Mouse (Mus musculus): Measurements from ENCODE around the gene Tmem59.
A peak's percentile ranks its signal among the peaks of the same experiment; 100 is the strongest.

The Tmem59 gene

DNA sequence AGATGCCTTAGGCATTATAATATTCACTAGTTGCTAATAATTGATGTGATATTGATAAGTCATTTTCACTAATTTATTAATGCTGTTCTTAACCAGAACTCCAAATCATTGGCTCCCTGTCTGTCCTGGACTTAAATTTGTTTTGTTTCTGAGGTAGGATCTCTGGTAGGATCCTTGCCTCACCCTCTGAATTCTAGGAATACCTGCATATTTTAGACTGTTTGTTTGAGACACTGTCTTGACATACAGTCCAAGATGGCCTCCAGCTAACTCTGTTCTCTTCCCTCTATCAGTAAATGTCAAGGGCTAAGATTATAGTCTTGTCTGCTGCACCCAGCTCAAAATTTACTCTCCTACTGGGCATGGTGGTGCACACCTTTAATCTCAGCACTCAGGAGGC is 2.5 kb downstream of the Tmem59 start:
- no peak for DNase-seq

DNA sequence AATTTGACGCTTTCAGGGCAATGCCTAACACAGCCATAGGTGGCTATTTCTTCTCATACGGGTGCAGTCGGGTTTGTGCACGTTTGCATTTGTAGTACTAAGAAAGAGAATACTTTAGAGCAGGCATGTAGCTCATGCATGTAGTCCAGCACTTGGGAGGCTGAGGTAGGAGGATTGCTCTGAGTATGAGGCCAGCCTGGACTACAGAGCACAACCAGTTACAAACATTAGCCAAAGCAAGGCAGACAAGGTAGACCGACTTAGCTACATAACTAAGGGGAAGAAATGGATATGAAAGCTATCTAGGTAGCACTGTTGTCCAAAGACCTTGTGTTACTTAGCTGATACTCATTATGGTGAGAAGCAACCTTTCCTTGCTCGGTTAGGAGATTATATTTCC is 3.7 kb downstream of the Tmem59 start:
- no peak for DNase-seq

DNA sequence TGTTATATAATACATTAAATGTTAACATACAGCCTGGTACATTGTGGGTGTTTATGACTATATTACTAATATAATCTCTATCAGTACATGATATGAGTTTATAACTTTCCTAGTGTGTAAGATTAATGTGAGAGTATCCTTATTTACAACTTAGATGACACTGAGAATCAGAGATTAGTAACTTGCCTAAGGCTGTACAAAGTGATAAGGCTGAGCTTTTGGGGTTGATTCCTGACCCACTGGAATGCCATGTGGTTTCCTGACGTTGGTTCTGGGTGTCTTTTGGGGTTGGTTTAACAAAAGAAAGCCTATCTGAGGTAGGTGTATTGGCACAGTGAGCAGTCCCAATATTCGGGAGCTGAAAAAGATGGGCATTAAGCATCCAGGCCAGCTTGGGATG is 4.6 kb downstream of the Tmem59 start:
- DNase-seq: no peak

DNA sequence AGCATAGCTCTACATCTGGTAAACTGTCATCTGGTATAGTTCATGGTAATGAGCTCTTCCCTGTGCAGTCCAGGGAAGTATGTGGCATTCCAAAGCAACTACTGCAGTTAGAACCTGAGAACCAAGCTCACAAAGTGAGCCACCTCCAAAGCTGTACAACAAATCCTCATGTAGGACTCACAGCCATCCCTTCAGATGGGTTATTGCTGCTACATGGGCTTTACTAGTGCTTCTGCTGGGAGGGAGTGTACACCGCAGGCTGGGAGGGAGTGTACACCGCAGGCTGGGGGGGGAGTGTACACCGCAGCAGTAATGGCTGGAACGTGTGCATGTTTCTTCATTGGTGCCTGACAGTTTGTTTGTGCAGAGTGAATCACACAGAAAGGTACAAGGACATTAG is 5.0 kb downstream of the Tmem59 start:
- DNase-seq: no peak

DNA sequence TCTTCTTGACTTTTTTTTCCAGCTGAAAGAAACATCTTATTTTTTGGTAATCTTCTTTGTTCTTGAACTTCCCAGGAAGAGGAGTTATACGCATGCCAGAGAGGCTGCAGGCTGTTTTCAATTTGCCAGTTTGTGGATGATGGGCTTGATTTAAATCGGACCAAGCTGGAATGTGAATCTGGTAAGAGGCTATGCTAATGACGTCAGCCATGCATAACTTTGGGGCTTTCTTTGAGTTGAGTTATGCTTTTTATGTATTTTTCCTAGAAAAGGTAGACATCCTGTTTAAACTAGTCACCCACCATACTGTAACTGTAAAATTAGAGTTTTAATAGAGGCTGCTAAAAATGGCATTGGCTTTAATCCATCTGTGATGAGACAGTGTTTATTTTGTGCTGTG is 7.5 kb downstream of the Tmem59 start:
- no peak for DNase-seq

DNA sequence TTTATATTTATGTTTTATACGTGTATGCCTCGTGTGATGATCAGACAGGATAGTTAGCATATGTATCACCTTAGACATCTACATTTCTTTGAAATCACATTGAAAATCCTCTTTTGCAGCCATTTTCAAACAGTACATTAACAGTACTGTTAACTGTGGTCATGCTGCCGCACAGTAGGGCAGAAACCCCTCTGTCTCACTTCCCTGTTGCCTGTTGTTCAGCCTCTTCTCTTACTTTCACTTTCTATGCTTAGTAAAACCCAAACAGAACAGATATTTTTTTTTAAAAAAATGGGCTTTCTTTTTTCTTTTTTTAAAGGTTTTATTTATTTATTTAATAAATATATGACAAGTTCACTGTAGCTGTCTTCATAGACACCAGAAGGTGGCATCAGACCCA is 15.6 kb downstream of the Tmem59 start:
- DNase-seq: no peak

DNA sequence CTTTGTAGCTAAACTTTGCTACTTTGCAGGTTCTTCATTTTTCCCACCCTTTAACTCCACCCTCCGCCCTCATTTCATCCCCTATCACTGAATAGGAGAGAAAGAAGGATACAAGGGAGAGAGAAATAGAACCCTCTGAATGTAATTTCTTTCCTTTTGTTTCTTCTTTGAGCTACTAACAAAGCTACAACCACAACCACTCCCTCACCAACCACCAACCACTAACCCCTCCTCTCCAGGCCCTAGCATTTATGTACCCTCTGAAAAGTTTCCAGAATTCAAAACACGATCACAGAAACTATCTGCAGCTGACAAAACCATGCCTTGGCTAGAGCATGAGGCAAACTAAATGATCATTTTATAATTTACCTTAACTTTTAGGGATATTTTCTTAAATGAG is 18.3 kb downstream of the Tmem59 start:
- no peak for DNase-seq

DNA sequence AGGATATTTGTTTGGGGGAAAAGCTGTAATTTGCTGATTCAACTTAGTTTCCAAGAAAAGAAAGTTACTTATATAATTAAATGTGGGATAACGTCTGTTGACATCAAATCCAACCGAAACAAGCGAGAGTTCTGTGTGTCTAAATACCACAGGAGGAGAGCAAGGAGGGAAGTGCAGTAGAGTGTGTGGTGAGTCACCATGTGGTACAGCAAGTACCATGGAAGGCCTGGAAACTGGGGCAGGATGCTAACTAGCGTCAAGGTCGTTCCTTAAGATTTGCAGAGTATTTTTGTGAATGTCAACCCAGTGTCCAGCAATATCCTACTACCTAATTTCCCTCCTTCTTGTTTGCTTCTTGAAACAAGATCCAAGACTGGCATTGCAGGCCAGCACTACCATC is 19.9 kb downstream of the Tmem59 start:
- no peak for DNase-seq

DNA sequence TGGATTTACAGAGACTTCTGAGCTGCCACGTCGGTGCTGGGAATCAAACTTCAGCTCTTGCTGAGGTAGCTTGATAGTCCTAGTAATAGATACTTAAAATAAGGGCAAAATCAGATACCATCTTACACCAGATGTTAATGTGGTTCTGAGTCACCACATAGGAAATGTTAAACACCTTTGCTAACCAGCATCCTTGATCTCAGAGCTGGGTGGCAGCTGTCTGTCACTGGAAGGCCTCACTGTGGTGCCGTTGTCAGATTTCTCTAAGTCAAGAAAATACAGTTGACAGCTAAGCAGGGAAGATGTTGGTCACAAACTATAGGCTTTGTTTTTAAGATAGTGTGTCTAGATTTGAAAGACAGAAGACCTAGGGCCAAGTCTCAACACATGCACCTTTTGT is 23.6 kb downstream of the Tmem59 start:
- no peak for DNase-seq

DNA sequence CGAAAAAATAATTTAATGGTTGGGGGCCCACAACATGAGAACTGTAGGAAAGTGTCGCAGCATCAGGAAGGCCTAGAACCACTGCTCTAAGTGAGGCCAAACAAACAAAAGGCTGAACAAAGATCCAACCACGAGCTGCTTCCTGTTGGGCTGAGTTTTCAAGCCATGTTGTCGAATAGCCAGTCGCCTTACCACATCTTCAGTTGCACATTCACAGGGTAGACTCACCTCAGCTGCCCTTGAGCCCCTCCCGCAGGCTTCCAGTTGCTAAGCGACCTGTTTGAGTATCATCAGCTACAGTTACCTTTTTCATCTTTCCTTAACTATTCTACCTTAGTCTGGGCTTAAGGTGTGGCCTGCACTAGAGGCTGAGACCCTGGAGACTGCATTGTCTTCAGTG is 24.8 kb downstream of the Tmem59 start:
- no peak for DNase-seq

DNA sequence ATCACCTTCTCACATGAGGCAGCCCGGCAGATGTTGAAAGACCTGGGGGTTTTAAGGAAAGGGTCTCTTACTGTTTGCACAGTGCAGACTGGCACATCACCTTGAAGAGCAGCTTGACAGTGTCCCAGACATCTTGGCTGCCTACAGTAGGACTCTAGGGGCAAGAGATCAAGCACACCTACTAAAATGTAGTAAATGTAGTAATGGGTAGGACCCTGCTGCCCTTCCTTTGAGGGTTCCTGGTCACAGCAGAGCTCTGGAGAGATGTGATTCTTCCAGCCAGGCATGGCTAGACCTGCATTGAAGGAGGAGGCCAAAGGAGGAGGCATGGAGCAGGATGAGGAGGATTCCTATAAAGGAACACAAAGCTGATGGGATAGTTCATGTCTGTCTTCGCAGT is 28.8 kb downstream of the Tmem59 start:
- no peak for DNase-seq

DNA sequence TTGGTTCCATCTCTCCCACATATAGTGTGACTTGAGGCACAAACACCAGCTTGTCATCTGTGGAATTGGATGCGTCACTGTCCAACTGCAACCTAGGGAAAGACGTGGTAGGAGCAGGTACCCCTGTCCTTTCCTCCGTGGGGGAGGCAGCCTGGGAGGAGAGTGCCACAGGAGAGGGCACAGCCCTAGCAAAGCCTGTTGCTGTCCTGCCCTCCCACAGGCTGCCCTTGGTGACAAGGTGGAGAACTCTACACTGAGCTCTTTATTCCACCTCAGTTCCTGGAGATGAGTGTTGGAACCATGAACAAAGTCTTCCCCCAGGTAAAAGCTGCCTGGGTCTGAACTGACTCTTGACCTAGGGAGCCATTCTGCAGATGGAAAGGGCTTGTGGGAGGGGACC is 30.7 kb downstream of the Tmem59 start, which contains the start of gene Ldlrad1:
Ldlrad1 (plus strand) TSS at position 301 of the 400 bp plus-strand sequence.
- no peak for DNase-seq

DNA sequence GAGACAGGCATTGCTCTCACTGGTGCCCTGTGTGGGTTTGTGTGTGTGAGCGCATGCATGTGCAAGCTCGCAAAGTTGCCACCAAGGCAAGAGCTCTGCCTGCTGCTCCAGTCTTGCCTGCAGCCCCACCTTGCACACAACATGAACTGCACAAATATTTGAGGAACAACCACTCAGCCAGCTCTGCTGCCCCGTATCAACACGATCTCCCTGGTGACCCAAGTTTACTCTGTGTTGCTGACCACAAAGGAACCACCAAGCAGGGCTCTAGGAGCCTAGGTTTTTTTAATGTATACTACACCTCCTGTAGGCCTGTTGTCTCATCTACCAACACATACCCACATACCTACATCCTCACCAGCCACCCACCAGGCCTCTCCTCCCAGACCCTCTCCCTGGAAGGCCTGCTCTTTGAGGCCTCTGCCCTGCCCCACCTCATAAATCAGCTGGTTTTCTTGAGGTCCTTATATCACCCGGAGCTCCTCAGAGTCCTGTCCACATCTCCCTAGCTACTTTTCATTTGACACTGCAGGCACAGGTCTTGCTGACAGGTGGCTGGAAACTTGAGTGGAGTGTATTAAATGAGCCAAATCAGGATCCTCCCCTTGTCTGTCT is 32.4 kb downstream of the Tmem59 start:
- DNase-seq: no peak

DNA sequence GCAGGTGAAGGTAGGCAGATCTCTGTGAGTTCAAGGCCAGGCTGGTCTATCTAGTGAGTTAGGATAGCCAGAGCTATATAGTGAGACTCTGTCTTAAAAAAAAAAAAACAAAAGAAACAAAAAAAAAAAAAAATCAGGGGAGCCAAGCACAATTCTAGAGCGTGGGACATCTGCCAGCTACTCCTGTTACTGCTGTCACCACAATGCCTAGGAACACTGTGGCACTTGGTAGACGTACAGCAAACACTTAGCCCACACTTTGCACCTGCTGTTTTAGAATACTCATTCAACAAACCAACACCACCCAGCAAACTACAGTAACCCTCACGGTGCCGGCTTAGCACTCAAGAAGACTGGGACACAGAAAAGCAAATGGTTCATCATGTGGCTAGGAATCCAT is 33.3 kb downstream of the Tmem59 start:
- no peak for DNase-seq

DNA sequence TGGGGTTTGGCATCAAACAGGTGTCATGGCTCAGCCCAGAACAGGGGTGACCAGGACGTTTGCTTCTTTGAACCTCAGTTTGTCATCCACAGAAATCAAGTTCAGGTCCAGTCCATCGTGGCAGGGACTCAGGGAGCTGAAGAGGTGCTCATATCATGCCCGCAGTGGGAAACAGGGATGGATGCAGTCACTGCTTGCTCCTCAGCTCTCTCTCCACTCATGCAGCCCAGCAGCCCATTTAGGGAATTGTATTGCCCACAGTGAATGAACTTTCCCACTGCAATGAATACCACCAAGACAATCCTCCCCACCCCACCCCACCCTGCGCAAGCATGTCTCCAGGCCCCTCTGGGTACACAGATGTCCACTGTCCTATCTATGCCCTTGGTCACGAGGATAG is 33.7 kb downstream of the Tmem59 start:
- DNase-seq: no peak

DNA sequence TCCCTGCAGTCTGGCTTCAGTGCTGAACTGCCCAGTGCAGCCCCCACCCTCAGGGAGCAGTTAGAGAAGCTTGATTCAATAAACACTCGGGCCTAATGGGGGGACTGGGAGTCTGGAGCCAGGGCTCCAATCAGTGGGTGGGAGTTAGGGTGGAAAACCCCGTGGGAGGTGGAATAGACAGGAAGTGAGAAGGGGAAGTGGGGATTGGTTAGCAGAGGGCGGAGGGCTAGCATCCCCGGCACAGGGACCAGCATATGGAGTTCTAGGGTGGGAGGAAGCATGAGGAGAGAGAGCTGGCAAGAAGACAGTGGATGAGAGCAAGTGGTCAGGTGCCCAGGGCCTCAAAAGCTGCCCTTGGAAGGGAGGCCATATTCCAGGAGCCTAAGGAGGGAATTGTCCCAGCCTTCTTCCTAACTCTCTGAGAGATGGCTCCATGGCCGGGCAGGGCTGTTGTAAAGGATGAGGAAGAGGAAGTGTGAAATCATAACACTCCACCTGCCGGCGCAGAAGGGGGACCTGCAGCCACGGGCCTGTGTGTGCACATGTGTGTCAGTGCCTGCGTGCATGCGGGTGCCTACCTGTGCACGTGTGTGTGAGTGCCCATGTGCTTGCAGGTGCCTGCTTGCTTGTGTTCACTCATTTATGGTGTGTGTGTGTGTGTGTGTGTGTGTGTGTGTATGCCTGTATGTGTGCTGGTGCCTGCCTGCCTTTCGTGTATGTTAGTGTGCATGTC is 35.2 kb downstream of the Tmem59 start:
- no peak for DNase-seq

DNA sequence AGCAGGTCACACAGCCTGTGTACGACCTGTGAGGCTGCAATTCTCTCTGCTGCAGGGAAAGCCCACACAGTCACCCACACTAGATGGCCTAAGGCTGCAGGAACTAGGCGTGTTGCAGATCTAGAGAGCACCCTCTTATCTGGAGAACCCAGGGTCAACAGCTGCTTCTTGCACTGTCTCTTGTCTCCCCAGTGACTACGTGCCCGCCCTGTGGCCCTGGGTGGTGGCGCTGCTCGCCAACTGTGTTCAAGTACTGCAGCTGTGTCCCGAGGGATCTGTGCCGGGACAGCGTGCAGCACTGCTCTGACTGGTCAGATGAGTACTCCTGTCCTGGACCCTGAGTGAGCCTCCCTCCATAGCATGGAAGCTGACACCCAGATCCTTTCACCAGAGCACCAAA is 39.4 kb downstream of the Tmem59 start:
- DNase-seq: no peak

DNA sequence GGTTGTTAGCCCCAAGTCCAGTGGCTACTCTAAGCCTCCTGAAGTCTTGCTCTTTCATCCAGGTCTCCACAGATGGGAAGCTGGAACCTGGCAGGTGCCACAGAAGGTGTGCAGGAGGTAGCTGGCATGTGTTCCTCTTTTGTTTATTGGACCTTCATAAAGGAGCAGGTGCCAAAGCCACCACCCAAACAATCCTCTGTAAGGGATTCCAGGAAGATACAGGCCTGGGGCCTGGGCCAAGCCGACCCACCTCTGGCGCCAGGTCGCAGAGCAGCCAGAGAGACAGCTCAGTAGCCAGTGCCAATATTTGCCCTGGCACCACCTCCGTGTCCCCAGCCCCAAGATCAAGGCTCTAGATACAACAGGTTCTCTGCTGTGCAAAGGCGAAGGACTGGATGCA is 43.3 kb downstream of the Tmem59 start:
- DNase-seq: no peak

DNA sequence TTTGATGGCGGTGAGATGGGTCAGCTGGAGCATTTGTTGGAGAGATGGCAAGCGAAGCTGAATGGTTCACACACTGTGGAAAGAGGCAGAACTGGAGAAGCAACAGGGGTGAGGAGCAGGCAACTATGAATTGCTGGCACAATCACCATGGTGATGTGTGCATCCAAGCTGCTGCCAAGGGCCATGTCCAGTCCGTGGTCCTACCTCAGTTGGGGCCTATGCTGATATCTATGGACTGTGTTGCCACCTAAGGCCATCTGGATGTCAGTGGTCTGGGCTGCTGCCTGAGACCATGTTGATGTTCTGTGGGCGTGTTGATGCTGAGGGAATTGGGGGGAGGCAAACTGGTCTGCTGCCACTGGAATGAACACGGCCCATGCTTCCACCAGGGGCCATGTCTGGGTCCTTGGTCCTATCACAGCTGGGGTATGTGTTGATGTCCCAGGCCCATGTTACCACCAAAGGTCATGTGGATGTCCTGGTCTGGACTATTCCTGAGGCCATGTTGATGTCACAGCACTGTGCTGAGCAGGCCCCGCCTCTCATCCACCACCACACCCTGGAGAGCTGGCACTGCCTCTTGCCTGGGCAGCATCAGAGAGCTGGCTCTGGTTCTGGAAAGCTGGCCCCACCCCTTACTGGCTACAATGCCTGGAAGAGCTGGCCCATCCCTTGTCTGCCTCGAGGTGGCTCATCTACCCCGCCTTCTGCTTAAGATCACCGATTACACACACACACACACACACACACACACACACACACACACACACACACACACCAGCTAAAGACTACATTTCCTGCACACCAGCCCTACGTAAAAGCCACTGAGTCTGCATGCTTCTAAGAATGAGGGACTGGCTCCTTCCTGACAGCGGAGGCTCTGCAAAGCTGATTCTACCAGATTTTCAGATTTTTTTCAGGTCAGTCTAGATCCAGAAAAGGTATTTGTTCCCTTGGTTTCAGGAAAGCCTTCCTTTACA is 45.3 kb downstream of the Tmem59 start:
- peak in 1 of 2 experiments; percentile 21 for DNase-seq

DNA sequence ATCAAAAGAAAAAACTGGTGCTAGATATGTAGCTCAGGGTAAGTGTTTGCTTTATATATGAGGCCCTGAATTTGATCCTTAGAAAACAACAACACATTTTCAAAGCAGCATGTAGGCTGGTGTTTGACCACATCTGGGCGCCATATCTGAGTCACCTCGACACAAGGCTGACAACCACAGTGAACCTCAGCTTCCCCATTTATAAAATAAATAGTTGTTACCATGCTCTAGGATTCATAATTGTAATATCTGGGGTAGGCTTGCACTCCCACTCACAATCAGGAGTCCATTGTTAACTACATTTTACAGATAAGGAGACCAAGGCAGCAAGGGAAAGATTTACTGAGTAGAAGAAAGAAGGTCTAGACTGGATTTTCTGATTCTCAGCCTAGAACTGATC is 48.1 kb downstream of the Tmem59 start:
- DNase-seq: no peak

DNA sequence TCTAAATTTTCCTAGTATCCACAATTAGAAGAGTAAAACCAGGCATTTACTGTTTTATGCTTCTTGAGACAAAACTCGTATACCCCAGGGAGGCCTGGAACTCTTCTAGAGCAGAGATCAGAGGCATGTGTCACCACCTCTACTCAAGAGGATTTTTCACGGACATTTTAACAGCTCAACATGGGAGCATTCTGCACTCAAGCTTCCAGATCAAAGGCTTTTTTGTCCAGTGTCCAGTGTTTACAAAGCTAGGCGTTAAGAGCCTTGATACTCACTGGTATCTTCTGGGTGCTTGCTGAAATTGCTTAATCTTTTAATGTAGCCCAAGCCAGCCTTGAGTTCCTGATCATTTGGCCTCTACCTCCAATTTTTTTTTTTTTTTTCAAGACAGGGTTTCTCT is 54.0 kb downstream of the Tmem59 start:
- no peak for DNase-seq

DNA sequence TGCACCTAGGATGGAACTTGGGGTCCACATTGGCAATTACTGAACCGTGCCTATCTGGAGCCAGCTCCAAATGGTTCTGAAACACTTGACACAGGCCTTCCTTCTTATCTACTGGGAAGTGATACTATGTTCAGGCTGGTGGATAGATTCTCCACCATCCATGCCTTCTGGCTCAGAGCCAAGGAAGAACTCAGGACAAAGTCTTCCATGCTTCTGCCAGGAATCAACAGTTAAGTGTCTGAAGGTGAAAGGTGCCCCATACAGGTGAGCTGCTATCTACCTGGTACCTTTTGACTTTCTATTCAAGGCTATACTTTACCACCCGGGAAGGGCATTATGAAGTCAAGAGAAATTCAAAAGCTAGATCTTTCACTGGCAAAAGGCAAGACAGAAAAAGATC is 60.1 kb downstream of the Tmem59 start:
- DNase-seq: no peak

DNA sequence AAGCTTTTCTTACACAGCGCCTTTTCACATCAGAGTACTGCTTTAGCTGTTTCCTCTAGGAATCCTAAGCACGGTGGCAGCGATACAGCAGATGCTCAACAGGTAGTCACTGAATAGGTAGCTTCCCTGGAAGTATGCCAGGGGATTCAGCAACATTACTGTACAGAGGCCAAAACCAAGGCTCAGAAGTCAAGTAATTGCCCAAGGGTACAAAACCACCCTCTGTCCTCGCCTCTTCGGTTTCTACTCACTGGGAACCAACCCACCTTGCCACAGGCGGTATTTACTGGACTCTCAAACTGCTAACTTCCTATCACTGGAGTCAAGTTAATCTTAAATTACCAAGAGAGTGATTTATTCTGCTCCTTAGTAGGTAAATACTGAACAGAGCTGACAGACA is 62.0 kb downstream of the Tmem59 start:
- DNase-seq: no peak
